Mouse (Mus musculus): ENCODE data around the gene Cped1. TPM values are rescaled to one million over a fixed set of nuclear protein-coding genes. Genes with fewer than 3 reads are reported as not detected.

Gene Cped1
- 4.8 and 5.0 TPM in 2 replicates for polyA plus RNA-seq (2012; rRNA removed)

GRCm38 (mm10) chr6:21985732-21986540 is at the start of gene Cped1:
Gene Cped1 (plus strand): TSS chr6:21985916.

GRCm38 (mm10) chr6:21949226-21949731 is 36.4 kb upstream of the Cped1 start, which contains the start of gene Ing3:
Gene Ing3 (plus strand): TSS chr6:21949571.

GRCm38 (mm10) chr6:22288004-22288736 is 302.5 kb downstream of the Cped1 start, which contains the start of gene Wnt16:
Gene Wnt16 (plus strand): TSS chr6:22288227.

Other genes with a start within 250 kb of the Cped1 start
- gene Tspan12, start 133.4 kb upstream of the Cped1 start, polyA plus RNA-seq (2012; rRNA removed): 6.0 and 7.4 TPM in 2 replicates
- 2.9 and 3.8 TPM in 2 replicates for gene Ing3, start 36.3 kb upstream of the Cped1 start, polyA plus RNA-seq (2012; rRNA removed)